Mouse (Mus musculus) Patski (cell line): ENCODE measurements around the gene Metrnl. TPM values are rescaled to one million over a fixed set of nuclear protein-coding genes. Genes with fewer than 3 reads are reported as not detected.
A peak's percentile ranks its signal among the peaks of the same experiment; 100 is the strongest.
"Not testable (repeated sequence)": the region's sequence is repeated elsewhere in the genome, so short reads cannot be mapped to it uniquely, and the experiment has no call there.

Experiments
- ATAC-seq: fragments of 100-300 bp; one replicate; pipeline ENCODE4 v1.8.0; 2021
- CTCF ChIA-PET: fragments of 350-600 bp; sonication (Branson Sonifier 250); formaldehyde crosslinking; loops from one replicate; lab custom pipeline; 2022; ENCODE audit warnings: inconsistent platforms; lab: Charles Lee
- POLR2A ChIA-PET: fragments of 350-600 bp; sonication (Branson Sonifier 250); formaldehyde crosslinking; loops from one replicate; lab custom pipeline; 2022; ENCODE audit warnings: antibody characterized with exemption, inconsistent platforms; lab: Charles Lee
- DNase-seq: peaks from one replicate; pipeline ENCODE4 v3.0.0-alpha.2; 2011; ENCODE audit warnings: low read depth, low spot score
- H3K27me3 ChIP-seq: fragments of 371-371 bp; one replicate; pipeline ENCODE4 v1.5.1; 2021
- CTCF ChIP-seq: fragments of 100-300 bp; IDR thresholded peaks from one replicate; pipeline ENCODE4 v1.5.1; 2021
- in situ Hi-C: fragments of 300-500 bp; cut with MboI; formaldehyde crosslinking; loops from 3 replicates; pipeline ENCODE4 v1.11.1; 2018; ENCODE audit warnings: low pct_unique_long_range_greater_than_20kb, mixed read lengths
- polyA plus RNA-seq: library from polyadenylated mRNA; unstranded; gene quantifications from one replicate; pipeline ENCODE4 v1.2.3, GENCODE M21; 2021

Gene Metrnl
- 89.5 TPM for polyA plus RNA-seq

DNA sequence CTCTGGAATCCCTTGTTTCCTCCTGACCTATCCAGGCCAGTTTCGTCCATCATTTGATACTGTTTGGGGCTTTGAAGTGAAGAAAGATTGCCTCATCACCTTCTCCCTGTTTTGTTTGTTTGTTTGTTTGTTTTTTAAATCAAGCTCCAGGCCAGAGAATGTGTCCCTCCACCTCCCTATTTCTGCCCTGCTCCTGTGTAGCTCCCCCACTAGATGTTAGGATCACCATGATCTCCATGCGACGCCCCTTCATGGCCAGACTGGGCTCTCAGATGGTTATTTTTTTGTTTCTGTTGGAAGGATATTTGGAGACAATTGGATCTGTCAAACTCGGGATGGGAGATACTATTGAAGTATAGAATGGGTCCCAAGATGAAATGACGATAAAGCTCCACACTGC lies at the start of gene Metrnl:
Gene Metrnl (plus strand): TSS at position 301 of the 400 bp plus-strand sequence.
- no peak for TF ChIP-seq CTCF
- no peak for DNase-seq
- CTCF ChIA-PET: interaction anchor here (1.4 to 1.9 kb wide), 3 partner anchors 15 to 107 kb away, joined by 5 to 6 read pairs (median 5); no protein-coding TSS in a partner anchor
- ATAC-seq: no peak
- in situ Hi-C loops: no loop called here
- no peaks in the 10 kb centered on the region for H3K27me3 ChIP-seq
- POLR2A ChIA-PET: interaction anchor here (1.1 to 4.3 kb wide), 5 partner anchors 10 to 101 kb away, joined by 3 to 16 read pairs (median 3); partner anchors contain the start of gene B3gntl1

DNA sequence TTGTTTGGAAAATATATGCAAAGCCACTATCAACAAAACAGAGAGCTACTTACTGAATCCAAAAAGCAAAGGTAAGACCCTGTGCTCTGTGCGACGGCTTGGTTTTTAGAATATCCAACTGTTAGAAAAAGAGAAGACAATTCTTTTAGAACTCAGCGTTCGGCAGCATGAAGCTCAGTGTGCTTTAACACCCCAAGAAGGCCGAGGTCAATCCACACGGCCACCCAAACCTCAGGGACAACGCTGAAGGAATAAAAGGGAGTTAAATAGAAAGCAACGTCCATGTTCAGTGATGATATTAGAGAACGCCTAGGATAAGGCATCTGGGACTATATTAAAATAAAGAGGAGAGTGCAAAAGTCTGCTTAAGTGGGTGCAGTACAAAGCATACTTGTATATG lies 49.8 kb upstream of the Metrnl start:
- in situ Hi-C loops: no loop called here
- DNase-seq: no peak
- no peak for TF ChIP-seq CTCF
- ChIA-PET POLR2A (no interaction called here), CTCF (interaction anchor here (0.9 kb wide), 1 partner anchor 14 kb away, joined by 3 read pairs; no protein-coding TSS in a partner anchor)
- no peak for ATAC-seq
- H3K27me3 ChIP-seq: no peaks in the 10 kb centered on the region

DNA sequence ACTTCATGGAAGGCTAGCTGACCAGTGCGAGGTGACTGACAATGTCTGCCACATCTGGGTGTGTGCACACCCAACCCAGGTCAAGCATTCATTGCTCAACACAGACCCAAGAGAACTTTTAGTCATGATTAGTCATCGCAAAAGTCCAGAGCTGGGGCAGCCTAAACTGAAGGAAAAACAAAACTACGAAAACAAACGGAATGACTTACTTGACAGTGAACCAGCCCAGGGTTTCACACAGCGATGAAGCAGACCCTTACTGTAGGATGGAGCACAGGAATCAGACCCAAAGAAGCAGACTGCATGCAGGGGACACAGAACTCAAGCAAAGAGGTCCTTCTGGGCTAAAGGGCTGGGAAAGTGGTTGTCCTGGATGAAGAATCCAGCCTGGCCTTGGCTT lies 49.4 kb upstream of the Metrnl start:
- no peaks in the 10 kb centered on the region for H3K27me3 ChIP-seq
- ChIA-PET POLR2A (no interaction called here), CTCF (interaction anchor here (0.9 kb wide), 1 partner anchor 14 kb away, joined by 3 read pairs; no protein-coding TSS in a partner anchor)
- ATAC-seq (peak; percentile 58), DNase-seq (no peak)
- no peak for TF ChIP-seq CTCF
- in situ Hi-C loops: no loop called here

DNA sequence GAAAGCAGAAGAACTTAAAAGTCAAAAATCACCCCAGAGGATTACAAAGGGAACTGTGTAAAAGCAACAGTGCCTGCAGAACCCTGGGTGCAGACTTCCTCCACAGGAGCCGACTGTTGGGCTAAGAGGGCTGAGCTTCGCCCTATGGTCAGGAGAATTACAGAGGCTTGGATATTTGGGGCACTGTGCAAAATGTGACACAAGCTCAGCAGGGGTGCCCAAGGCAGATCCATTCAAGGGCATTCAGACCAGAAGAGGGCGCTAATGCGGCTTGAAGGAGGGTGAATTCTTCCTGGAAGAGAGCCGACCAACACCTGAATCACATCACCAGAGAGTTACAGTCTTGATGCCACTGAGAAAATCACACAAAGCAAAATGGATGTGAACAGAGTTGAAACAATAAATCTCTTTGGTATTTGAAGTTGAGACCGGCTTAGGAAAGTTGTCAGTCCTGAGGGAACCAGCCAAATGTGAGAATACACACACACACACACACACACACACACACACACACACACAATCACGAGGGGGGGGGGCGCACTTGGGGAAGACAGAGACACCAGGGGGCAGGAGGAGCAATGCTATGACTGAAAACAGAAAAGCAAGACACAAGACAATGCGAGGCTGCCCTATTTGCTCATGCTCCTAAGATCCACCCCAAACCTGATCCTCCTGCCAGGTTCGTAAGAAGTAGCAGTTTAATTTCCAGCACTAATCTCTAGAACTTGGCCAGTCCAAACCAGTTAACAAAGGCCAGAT lies 48.6 kb upstream of the Metrnl start:
- ChIA-PET POLR2A (no interaction called here), CTCF (no interaction called here)
- DNase-seq (no peak), ATAC-seq (no peak)
- in situ Hi-C loops: no loop called here
- TF ChIP-seq CTCF: peak; percentile 78
- no peaks in the 10 kb centered on the region for H3K27me3 ChIP-seq

DNA sequence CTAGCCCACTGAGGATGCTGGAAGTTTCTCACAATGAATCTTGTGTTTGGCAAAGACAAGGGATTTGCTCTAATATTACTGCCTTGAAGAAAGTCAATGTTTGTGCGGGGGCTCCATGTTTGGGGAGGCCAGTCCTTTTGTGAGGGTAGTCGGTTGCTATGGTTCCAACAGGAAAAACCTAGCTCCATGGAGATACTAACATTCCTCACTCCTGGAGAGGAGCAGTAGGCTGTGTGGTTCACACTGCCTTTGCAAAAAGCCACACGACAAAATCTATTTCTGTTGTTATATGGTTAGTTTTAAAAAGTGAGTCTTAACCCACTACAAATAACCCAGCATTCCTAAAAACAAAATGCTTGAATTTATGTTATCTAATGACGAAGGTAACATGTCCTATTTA lies 47.7 kb upstream of the Metrnl start:
- no peak for DNase-seq
- ChIA-PET POLR2A (no interaction called here), CTCF (interaction anchor here (1.4 kb wide), 1 partner anchor 14 kb away, joined by 4 read pairs; no protein-coding TSS in a partner anchor)
- no peak for TF ChIP-seq CTCF
- in situ Hi-C loops: no loop called here
- no peak for ATAC-seq
- no peaks in the 10 kb centered on the region for H3K27me3 ChIP-seq

DNA sequence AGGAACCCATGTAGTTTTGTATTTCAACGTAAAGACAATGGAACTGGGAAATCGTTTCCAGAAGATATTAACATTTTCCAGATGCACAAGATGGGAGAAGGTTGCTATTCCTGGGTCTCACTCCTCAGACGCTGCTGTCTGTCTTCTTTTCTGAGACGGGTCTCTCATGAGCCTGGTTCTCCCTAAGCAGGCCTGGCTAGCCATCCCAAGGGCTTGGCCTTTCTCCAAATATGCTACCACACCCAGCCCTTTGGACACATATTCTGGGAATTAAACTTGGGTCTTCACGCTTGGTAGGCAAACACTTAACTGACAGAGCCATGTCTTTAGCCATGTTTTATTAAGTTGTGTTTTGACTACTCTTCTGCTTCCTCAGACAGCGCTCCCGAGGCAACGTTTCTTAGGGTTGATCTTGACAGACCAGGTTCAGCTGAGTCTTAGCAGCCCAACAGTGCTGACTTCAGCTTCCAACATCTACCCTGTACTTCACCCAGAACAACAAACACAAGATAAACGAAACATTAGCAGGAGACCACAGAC lies 46.9 kb upstream of the Metrnl start:
- ATAC-seq (no peak), DNase-seq (no peak)
- no peak for TF ChIP-seq CTCF
- in situ Hi-C loops: no loop called here
- H3K27me3 ChIP-seq: no peaks in the 10 kb centered on the region
- POLR2A ChIA-PET: no interaction called here
- CTCF ChIA-PET: interaction anchor here (1.4 kb wide), 1 partner anchor 13 kb away, joined by 4 read pairs; no protein-coding TSS in a partner anchor

DNA sequence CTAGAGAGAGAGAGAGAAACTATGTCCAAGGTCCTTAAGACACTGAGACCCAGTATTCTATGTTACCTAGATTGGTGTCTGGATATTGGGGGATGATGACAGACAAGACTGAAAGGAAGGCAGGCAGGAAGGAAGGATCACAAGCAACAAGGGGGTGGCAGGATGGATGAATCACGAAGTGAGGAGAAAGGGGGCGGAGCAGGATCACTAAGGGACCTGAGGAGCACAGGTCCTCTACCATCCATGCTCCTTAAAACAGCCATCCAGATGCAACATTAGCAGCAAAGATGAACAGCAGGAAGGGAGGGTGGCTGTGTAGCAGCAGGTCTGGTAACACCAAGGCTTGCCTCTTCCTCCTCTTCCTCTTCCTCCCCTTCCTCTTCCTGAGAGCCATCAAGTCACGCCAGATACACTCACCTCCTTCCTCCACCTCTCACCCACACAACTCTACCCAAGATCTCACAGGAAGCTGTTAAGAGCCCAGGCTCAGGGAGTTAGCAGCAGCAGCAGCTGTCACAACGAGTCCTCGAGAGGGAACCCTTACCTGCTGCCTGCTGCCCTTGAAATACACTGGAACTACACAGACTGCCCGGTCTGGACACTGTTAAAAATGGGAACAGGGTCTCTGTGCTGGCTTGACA lies 46.1 kb upstream of the Metrnl start:
- no peak for TF ChIP-seq CTCF
- in situ Hi-C loops: no loop called here
- ChIA-PET CTCF (no interaction called here), POLR2A (no interaction called here)
- ATAC-seq (no peak), DNase-seq (no peak)
- H3K27me3 ChIP-seq: no peaks in the 10 kb centered on the region

DNA sequence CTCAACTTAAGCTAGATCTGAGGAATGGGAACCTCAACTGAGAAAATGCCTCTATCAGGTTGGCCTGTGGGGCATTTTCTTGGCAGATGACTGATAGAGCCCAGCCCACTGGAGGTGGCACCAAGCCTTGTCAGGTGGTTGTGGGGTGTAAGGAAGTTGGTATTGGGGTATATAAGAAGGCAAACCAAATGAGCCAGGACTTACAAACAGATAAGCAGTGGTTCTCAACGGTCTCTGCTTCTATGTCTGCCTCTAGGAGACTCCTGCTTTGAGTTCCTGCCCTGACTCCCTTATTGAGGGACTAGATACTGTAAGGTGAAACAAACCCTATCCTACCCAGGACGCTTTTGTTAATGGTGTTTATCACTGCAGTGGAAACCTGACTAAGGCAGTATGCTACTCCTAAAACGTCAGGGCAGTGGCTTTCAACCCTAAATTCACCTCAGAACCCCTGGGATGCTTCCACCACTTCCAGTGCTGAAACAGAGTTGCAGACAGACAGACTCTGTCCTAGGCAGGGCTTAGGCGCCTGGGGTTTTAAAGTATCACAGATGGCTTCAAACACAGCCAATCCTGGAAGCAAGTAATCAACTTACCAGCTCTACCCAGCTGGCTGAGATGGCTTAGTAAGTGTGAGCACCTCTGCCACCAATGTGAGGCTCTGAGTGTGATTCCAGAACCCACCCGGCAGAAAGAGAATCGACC lies 45.4 kb upstream of the Metrnl start:
- ATAC-seq (no peak), DNase-seq (no peak)
- TF ChIP-seq CTCF: no peak
- H3K27me3 ChIP-seq: no peaks in the 10 kb centered on the region
- ChIA-PET POLR2A (no interaction called here), CTCF (no interaction called here)
- in situ Hi-C loops: no loop called here

DNA sequence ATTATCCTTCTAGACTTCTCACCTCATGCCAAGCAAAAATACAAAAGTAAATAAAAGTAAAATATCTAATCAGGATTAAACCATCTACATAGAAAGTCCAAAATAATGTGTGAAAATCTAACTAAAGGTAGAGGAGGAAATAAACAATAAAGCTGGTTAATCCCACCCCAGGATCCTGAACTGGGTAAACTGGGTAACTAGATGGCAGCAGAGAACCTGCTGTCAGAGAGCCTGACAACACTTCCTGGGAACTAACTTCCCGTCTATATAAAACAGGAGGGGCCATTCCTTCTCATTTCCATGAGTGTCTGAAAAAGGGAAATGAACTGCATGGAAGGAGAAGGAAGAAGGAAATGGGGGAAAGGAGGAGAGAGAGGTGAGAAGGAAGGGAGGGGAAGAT lies 43.2 kb upstream of the Metrnl start:
- no peaks in the 10 kb centered on the region for H3K27me3 ChIP-seq
- POLR2A ChIA-PET: no interaction called here
- TF ChIP-seq CTCF: no peak
- ATAC-seq: no peak
- DNase-seq: no peak
- CTCF ChIA-PET: no interaction called here
- in situ Hi-C loops: no loop called here

DNA sequence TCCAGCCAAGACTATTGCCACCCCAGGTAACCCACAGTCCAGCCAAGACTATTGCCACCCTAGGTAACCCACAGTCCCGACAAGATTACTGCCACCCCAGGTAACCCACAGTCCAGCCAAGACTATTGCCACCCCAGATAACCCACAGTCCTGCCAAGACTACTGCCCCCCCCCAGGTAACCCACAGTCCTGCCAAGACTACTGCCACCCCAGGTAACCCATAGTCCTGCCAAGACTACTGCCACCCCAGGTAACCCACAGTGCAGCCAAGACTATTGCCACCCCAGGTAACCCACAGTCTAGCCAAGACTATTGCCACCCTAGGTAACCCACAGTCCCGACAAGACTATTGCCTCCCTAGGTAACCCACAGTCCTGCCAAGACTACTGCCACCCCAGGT lies 40.7 kb upstream of the Metrnl start:
- POLR2A ChIA-PET, H3K27me3 ChIP-seq, ATAC-seq, DNase-seq, in situ Hi-C loops: not testable (repeated sequence)
- CTCF ChIA-PET: interaction anchor here (1.6 kb wide), 1 partner anchor 78 kb away, joined by 3 read pairs; no protein-coding TSS in a partner anchor
